Mouse (Mus musculus): ENCODE data around the gene Rpl38. TPM values are rescaled to one million over a fixed set of nuclear protein-coding genes. Genes with fewer than 3 reads are reported as not detected.
"Not testable (repeated sequence)": the region's sequence is repeated elsewhere in the genome, so short reads cannot be mapped to it uniquely, and the experiment has no call there.

Gene Rpl38
- total RNA-seq, 2 experiments from 2014 or later = 761 to 890 TPM

DNA sequence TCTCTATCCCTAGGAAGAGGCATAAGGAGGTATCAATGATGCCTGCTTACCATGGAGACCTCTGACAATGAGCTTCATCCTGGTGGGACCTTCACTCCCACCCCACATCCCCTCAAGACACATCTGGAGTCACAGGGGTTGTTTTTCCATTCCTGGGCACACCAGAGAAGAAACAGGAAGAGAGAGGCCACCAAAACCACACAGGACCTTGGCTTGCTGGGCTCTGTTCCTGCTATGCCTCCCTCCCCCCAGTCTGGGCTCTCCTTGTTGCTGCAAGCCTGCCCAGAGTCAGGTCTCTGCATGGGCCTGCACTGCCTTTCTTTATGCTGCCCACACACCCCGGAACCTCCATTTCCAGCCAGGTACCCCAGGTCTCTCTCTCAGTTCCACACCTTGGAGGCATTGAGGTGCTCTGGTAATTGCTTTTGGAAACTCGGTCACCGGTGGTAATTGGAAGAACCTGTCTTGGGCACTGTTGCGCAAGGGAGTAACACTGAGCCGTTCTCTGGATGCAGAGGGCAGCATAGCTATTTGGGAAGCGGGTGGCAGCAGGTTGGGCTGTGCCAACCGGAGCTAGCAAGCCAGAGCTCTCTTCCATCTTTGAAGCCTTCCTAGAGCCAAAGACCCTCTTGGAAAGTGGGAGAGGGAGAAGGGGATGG, 12.8 kb upstream of the Rpl38 start:
- no peak for DNase-seq (ENCODE audit: extremely low spot score in 1 of 2, low spot score in 1 of 2)

DNA sequence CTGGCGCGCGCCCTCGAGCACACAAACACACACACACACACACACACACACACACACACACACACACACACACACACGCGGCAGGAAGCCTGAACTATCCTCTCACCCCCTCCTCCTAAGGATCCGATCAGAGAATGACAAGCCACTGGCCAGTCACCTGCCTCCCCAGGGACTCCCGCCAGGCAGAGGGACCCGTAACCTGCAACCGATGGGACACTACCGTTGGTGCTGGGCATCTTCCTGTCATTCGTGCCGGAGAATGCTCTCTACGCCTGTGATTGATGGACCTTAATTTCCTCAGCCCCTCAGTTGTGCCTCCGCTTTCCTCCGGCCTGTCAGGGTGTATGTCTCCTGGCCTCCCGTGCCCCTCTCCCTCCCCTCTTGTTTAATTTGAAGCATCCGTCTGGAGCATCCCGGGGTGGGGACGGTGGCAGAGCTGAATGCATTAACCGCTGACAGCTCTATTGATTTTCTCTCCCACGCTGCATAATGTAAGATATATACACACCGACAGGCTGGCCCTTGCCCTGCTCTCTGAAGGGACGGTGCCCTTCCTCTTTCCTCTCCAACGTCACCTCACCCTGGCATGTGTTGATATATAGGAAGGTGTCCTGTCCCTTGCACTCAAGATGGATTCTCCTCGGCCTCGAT, 11.2 kb upstream of the Rpl38 start:
- no peak for DNase-seq (ENCODE audit: extremely low spot score in 1 of 2, low spot score in 1 of 2)

DNA sequence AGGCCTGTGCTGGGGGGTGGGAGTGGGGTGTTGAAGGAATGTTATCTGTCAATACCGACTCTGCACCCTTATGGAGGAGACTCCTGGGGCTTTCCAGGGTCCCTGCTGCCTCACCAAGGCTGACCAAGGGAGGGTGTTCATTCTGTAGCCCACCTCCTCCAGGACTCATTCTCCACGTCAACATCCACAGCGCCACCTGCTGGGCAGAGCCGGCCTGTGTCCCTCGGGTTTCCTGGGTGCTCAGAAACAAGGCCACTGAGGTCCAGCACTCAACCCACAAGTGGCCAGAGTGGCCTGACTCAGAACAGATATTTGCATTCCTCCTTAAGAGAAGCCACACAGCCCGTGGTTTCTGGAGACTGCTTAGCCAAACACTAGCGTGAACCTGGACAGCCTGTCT, 10.6 kb upstream of the Rpl38 start:
- peak; percentile 72 to 89 for DNase-seq (ENCODE audit: extremely low spot score in 1 of 2, low spot score in 1 of 2)

DNA sequence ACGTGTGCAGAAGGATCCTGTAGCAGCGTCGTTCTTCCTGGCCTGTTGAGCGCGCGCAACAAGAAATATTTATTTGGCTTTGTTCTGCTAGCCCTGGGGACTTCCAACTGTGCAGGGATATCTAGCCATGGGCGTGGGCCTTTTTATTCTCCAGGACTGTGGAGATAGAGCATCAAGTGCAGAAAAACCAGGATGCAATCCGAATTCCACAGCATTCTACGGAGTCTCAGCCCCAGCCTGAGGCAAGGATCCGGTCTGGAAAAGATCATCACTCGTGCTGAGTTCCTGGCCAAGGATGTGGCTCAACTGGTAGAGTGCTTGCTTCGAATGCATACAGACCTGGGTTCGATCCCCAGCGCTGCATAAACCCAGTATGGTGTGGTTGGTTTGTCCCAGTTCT, 6.2 kb upstream of the Rpl38 start:
- DNase-seq (ENCODE audit: extremely low spot score in 1 of 2, low spot score in 1 of 2) = no peak

DNA sequence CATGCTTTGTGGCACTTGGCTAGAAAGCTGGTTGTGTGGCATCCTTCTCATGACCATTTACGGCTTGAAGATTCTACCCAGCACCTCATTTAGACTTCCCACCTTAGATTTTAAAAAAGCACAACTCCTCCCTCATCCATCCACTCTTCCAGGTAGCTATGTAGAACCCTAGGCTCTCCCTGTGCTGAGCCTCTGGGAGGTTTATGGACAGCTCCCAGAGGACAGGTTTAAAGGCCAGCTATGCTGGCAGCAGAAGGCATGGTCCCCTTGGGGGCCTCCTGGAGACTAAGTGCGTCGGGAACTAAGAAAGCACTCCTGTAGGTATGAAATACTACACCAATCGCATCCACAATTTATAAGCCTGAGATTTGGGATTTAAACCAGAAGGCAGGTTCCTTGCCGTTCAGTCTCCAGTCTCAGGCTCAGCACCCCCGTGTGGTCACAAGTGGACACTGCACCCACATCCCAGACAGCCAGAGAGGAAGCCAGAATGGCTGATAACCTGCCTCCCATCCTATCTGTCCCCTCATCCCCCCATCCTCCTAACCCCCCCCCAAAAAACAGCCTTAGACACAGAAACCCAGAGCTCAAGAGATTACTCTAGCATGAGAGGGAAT, 5.5 kb upstream of the Rpl38 start:
- peak; percentile 58 to 78 for DNase-seq (ENCODE audit: extremely low spot score in 1 of 2, low spot score in 1 of 2)

DNA sequence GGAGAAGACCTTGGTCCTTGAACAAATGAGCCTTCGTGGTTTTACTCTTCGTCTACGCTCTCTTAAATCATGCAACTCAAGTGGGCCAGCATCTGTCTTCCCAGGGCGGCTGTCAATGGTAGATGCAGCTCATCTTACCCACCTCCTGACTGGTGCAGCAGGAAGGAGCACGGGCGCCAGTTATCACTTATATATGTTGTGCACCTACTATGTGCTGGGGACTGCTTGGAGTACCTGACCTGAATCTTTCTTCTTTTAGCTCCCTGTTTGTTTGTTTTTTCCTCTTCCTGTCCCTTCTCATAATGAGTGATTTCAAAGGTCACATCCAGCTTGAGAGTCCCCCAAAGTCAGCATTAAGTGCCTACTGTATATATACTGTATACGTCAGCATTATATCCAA, 4.2 kb upstream of the Rpl38 start:
- DNase-seq (ENCODE audit: extremely low spot score in 1 of 2, low spot score in 1 of 2) = no peak

DNA sequence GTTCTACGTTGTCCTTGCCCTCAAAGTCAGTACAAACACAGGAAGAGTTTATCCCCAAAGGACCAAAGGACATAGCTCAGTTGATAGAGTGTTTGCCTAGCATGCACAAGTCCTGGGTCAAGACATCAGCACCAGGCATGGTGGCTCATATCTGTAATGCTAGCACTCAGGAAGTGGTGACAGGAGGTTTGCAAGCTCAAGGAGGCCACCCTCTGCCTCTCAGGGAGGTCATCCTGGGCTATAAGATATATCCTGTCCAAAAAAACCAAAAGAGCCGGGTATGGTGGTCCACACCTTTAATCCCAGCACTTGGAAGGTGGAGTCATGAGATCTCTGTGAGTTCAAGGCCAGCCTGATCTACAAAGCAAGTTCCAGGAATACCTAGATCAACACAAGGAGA, 2.9 kb upstream of the Rpl38 start:
- DNase-seq (ENCODE audit: extremely low spot score in 1 of 2, low spot score in 1 of 2) = no peak

DNA sequence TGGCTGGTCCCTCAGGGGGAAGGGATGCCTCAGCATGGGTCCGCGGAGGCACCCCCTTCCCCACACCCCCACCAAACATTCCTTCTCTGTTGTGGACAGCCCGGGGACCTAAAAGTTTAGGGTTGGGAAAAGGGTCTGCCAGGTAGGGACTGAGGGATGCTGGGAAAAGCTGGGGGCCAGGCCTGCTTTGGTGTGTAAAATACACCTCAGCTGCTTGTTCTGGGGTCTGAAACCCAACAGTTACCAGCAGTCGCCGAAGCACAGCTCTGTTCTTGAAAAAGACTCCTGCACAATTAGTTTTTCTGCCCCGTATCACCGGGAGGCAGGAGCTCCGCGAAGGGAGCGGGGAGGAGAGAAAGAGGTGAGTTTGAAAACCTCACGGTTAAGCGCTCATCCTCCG, 1.5 kb upstream of the Rpl38 start:
- no peak for DNase-seq (ENCODE audit: extremely low spot score in 1 of 2, low spot score in 1 of 2)

DNA sequence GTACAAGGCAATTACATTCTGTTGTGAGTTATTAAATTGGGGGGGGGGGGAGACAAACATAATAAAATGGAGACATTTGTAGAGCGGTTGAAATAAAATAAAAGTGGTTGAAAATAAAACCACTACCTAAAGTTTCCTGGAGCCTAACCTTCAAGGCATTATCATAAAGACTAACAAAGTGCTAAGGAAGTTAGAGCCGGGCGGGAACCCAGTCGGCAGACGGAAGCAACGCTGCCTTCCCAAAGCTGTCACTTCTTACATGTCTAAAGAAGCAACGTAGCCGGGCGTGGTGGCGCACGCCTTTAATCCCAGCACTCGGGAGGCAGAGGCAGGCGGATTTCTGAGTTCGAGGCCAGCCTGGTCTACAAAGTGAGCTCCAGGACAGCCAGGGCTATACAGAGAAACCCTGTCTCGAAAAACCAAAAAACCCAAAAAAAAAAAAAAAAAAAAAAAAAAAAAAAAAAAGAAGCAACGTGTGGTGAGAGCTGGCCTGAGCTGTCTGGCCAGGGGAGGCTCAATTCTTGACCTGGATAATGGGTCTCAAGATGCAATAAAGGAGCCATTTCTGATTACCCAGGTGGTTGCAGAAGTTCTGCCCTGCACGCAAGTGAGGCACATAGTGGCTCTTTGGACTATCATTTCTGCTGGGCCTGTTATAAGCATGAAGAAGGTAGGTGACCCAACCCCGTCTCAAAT, 940 bp upstream of the Rpl38 start:
- DNase-seq (ENCODE audit: extremely low spot score in 1 of 2, low spot score in 1 of 2) = no peak

DNA sequence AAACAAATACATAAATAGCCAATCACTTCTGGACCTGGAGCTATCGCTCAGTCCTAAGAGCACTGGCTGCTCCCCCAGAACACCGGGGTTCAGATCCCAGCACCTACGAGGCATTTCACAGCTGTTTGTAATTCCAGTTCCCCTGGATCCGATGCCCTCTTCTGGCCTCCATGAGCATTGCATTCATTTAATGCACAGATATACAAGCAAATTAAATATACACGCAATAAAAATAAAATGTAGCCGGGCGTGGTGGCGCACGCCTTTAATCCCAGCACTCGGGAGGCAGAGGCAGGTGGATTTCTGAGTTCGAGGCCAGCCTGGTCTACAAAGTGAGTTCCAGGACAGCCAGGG, 415 bp upstream of the Rpl38 start:
- DNase-seq (ENCODE audit: extremely low spot score in 1 of 2, low spot score in 1 of 2) = not testable (repeated sequence)

DNA sequence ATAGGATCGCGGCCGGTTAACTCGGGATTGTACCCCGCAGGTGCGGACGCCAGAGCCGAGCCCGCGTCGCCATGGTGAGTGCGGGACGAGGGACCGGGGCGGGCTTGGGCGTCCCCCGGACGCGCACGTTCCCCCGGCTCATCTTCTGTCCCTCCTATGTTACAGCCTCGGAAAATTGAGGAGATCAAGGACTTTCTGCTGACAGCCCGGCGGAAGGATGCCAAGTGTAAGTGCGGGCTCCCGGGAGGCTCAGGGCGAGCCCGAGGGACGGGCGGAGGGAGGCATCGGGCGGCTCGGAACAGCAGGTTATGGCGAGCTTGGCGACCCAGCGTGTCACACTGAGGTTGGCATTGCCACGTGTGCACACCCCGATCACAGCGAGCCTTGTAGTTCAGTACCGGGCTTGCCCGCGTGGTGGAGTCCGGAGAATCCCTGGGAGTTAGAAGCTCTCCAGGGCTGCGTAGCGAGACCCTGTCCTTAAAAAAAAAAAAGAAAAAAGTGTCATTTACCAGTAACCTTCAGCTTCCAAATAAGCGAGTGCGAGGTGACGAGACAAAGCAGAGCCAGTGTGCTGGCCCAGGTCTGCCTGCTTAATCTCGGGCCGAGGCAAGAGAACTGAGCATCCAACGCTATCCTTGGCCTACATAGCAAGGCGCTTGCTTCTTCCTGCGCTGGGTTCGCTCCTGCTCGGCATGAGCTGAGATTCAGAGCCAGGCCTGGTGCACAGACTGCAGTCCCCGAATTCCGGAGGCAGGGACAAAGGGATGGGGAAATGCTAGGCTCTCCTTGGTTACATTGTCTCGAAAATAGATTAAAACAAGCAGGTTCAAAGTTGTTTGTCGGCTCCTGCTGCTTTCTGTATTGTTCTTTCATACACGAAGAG, 658 bp downstream of the Rpl38 start:
- peak; percentile 51 to 76 for DNase-seq (ENCODE audit: extremely low spot score in 1 of 2, low spot score in 1 of 2)

DNA sequence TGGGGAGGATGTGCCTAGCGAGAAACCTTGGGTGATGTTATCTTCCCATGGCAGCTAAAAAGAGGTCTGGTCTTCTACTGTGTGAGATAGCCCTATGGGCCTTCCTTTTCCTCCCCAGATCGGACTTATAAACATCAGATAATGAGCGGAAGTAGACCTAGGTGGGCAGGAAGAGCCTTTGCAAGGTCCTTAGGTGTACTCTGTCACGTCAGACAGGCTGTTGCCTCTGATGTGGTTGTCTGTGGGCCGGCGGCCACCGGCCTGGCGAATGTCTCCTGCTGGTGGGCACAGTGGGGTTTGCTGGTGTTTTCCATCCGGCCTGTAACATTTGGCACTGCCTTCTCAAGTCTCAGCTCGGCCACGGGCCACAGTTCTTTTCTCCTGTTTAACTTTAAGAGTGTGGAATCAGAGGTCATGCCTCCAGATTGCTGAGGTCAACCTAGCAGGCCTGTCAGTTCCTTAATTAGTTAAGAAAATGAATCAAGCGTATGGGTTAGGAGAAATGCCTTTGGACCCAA, 1.4 kb downstream of the Rpl38 start:
- no peak for DNase-seq (ENCODE audit: extremely low spot score in 1 of 2, low spot score in 1 of 2)

DNA sequence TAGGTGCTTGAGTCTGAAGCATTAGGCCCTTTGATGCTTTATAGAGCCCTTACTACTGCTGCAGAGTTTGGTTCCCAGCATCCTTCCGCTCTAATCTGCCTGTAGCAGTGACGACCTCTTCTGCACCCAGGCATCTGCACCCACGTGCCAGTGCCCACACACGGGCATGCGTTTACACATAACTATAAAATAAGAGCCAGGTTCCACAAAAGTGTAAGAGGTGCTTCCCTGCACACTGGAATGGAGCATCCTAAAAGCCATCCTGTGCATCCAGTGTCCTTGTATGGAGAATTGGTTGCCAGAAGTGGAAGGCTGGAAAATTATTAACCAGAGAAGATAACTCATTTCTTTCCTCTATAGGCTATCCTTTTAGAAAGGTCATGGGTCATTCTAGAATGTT, 2.8 kb downstream of the Rpl38 start:
- DNase-seq (ENCODE audit: extremely low spot score in 1 of 2, low spot score in 1 of 2) = no peak

DNA sequence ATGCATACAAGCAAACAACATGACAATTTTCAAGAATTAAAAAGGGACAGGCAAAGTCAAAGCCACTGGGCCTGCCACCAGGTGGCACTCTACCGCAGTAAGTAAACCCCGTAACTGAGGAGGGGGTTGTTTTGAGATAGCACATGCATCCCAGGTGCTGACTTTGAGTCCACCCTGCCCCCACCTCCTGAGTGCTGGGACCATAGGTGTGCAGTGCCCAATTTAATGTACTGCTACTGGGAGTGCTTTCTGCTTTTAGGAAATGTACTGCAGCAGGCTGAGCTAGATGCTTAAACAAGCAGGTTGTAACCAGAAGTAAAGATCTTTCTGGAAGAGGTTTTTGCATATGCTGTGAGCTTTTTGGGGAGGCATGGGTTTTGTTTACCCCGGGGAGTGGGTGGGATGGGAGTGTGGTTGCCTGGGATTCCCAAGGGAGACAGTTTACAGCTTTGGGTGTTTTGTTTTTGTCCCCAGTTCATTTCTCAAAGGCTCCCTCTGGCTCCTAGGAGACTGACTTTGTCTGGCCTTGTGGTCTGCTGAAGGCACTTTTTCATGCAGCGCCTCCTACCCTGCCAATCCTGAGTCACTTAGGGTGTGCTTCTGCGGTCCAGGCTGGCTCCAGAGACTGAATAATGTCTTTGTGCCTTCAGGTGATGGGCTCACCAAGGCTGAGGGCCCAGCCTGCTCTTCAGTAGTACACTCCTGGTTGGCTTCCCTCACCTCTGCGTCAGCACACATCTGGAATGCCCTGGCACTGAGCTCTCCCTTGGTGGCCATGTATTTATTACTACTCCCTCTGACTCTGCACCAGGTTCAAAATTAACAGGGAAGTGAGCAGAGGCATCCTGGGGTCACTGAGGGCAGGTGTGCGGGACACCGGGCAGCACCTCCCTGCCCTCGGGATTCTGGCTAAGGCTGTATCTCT, 4.7 kb downstream of the Rpl38 start:
- peak; percentile 44 to 64 for DNase-seq (ENCODE audit: extremely low spot score in 1 of 2, low spot score in 1 of 2)

DNA sequence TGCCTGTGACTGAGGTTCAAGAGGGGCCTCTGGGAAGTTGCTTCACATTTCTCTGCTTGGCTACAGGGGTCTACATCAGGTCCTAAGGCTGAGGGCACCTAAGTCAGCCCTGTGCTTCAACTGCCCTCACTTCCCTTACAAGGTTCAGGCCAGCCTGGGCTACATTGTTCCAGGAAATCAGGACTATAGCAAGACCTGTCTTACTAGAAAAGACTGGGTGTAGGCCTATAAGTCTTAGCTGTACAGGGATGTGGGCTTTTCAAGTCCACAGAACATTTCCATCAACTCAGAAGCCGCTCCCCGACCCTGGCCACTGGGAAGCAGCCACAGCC, 5.4 kb downstream of the Rpl38 start:
- DNase-seq (ENCODE audit: extremely low spot score in 1 of 2, low spot score in 1 of 2) = no peak

DNA sequence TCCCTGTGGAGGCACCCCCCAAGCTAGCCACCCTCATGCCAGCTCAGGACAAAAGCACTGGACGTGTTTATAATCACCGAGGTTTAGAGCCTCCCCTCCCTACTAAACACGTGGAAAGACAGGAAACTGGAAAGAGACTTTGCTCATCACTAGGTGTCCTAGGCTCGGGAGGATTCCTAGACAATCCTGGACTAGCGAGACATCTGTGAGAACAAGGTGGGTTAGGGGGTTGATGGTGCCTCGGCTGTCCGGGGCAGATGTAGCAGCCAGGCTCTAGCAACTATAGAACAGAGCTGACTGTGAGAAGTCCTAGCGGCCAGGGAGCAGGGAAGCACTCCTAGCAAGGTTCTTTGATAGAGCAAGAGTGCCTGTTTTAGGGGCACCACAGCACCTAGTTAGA, 5.9 kb downstream of the Rpl38 start:
- no peak for DNase-seq (ENCODE audit: extremely low spot score in 1 of 2, low spot score in 1 of 2)

DNA sequence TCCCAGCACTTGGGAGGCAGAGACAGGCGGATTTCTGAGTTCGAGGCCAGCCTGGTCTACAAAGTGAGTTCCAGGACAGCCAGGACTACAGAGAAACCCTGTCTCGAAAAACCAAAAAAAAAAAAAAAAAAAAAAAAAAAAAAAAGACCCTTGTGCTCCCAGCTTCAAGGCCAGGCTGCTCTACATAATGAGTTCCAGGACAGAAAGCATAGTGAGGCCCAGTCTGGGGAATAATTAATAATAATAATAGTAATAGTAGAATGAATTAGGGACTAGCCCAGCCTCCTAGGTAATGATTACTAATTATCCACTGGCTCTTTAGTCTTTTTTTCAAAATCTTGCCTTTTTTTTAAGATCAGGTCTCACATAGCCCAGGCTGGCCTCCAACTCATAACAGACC, 6.5 kb downstream of the Rpl38 start:
- not testable (repeated sequence) for DNase-seq (ENCODE audit: extremely low spot score in 1 of 2, low spot score in 1 of 2)

DNA sequence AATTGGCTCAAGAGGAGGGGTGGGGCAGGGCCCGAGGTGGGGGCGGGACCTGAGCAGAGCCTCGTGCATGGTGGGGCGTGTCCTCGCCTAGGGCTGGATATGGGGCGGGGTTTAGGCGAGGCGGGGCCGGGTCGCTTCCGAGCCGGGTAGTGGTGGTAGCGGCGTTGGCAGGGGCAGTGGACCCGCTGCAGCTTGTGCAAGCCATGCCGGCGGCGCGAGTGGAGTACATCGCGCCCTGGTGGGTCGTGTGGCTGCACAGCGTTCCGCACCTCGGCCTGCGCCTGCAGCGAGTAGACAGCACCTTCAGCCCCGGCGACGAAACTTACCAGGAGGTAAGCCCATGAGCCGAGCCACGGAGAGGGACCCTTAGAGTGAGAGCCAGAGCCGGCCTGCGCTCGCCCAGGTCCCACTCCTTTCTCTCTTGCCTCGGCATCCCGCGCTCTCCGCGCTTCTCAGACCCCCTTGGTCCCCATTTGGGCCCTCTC, 7.1 kb downstream of the Rpl38 start, which contains the start of gene Ttyh2:
TSS of gene Ttyh2 (plus strand) at position 91 of the 485 bp plus-strand sequence.
- peak; percentile 34 to 53 for DNase-seq (ENCODE audit: extremely low spot score in 1 of 2, low spot score in 1 of 2)

DNA sequence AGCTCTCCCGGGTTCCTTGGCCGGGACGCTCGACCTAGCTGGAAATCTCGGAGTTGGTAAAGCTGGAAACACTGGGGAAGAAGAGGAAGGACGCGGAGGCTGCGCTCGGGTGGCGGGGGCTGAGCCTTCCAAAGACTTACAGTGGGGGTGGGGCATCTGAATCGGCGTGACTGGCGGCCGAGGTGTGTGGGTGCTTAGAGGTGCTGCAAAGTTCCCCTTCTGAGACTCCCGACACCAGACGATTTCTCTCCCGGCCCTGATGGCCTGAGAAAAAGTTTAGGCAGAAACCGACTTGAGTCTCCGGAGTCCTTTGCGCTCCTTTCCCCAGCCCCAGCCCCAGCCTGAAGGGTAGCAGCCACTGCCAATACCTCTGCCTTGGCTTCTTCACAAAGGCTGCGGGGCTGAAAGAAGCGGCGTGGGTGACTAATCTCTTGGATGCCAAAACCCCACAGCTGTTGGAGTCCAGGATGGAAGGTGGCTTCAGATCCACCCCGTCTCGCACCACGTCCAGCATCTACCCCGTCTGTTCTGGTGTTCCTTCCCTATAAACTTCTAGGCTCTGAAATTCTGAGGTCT, 7.6 kb downstream of the Rpl38 start:
- no peak for DNase-seq (ENCODE audit: extremely low spot score in 1 of 2, low spot score in 1 of 2)
